Comparison of ENCODE assay signal across 13 mouse cellular contexts in genomic region chr4:155113766-155114410, GRCm38 (mm10). TPM values are rescaled to one million over a fixed set of nuclear protein-coding genes. Genes with fewer than 3 reads are reported as not detected.
DNase-seq lines count a peak whose midpoint lies in the region; ATAC-seq and TF ChIP-seq lines count a peak whose summit lies in the region.
"Had no signal": no experiment of that assay in that cellular context is flagged by ENCODE, and none has a peak within 500 bp of the region (broad histone marks: within the 10 kb centered on the region; RNA-seq: fewer than 3 reads in every experiment).

No protein-coding gene starts in this region.

- no peaks in the 10 kb centered on the region for H3K36me3 ChIP-seq in lung, embryonic 14.5 days (ENCODE audit: insufficient read depth)
- H3K36me3 ChIP-seq in embryonic facial prominence, embryonic 13.5 days: peaks cover 7% of the 10 kb centered on the region; the same call in 1 of the 2 replicates
- H3K36me3 ChIP-seq: neural tube, embryonic 15.5 days had no signal

- DNase-seq in frontal cortex, postnatal 14 days (ENCODE audit: low spot score in 2 of 2): no peak
- DNase-seq in lung, embryonic 14.5 days: peak; percentile 39
- no peak for DNase-seq in lung, postnatal 14 days
- peak; percentile 53 for DNase-seq in lung, postnatal 36 days
- no peak for DNase-seq in embryo, embryonic 10.5 days (ENCODE audit: low spot score)
- DNase-seq in right cerebral cortex, postnatal 4 days: no peak
- DNase-seq: B cell, adult 2 months; kidney, adult 18-20 months; spleen, adult 18-20 months; thymus, postnatal 4 days had no signal

- no peak overlapping the region for H3K4me2 ChIP-seq in lung, embryonic 14.5 days
- peak overlapping the region; percentile 38 for H3K4me2 ChIP-seq in embryonic facial prominence, embryonic 13.5 days
- H3K4me2 ChIP-seq: neural tube, embryonic 15.5 days had no signal

- 55% methylated on average over 8 of the region's 8 CpGs for WGBS in lung, embryonic 14.5 days
- WGBS in embryonic facial prominence, embryonic 13.5 days: 22% methylated on average over 8 of the region's 8 CpGs

- H3K9ac ChIP-seq in lung, embryonic 14.5 days: no peak overlapping the region
- peak overlapping the region; percentile 57; the same call in 1 of the 2 replicates for H3K9ac ChIP-seq in embryonic facial prominence, embryonic 13.5 days
- H3K9ac ChIP-seq: neural tube, embryonic 15.5 days had no signal

- ATAC-seq in frontal cortex, adult (ENCODE audit: low TSS enrichment): peak; percentile 57
- no peak for ATAC-seq in lung, embryonic 14.5 days (ENCODE audit: insufficient read depth)
- no peak for ATAC-seq in embryonic facial prominence, embryonic 13.5 days (ENCODE audit: insufficient number of reproducible peaks, insufficient read depth, low FRiP score, low TSS enrichment, low read depth)

- no peaks in the 10 kb centered on the region for H3K4me1 ChIP-seq in lung, embryonic 14.5 days (ENCODE audit: insufficient read depth)
- H3K4me1 ChIP-seq in embryonic facial prominence, embryonic 13.5 days: peaks cover 50% of the 10 kb centered on the region

- TF ChIP-seq CTCF in lung, embryonic 14.5 days (IDR thresholded peaks at IDR 0.05; ENCODE audit: low read depth): no peak

- H3K27ac ChIP-seq in lung, embryonic 14.5 days (ENCODE audit: low read depth): peak overlapping the region; percentile 34; the same call in 1 of the 2 replicates
- peak overlapping the region; percentile 90 for H3K27ac ChIP-seq in embryonic facial prominence, embryonic 13.5 days
- H3K27ac ChIP-seq: neural tube, embryonic 15.5 days had no signal

- no peak overlapping the region for H3K4me3 ChIP-seq in lung, embryonic 14.5 days (ENCODE audit: low read depth, low read length)
- no peak overlapping the region for H3K4me3 ChIP-seq in embryonic facial prominence, embryonic 13.5 days
- H3K4me3 ChIP-seq: neural tube, embryonic 15.5 days had no signal

- no peaks in the 10 kb centered on the region for H3K27me3 ChIP-seq in lung, embryonic 14.5 days (ENCODE audit: insufficient read depth, low read length)
- no peaks in the 10 kb centered on the region for H3K27me3 ChIP-seq in embryonic facial prominence, embryonic 13.5 days
- H3K27me3 ChIP-seq: neural tube, embryonic 15.5 days had no signal

- peaks cover 4% of the 10 kb centered on the region; the same call in 1 of the 2 replicates for H3K9me3 ChIP-seq in lung, embryonic 14.5 days (ENCODE audit: low read depth, low read length)
- peaks cover 10% of the 10 kb centered on the region; the same call in 1 of the 2 replicates for H3K9me3 ChIP-seq in embryonic facial prominence, embryonic 13.5 days
- H3K9me3 ChIP-seq: neural tube, embryonic 15.5 days had no signal

RNA-seq across cellular contexts. Expression of gene Morn1, which starts 27.5 kb away (rescaled TPM):
- polyA plus RNA-seq in lung, embryonic 14.5 days (2014; fragmentation: Nextera tagmentation; extraction: Ambion mirVana): 5.2 TPM in 2 replicates
- 5.6 and 6.2 TPM in 2 replicates for polyA plus RNA-seq in embryonic facial prominence, embryonic 13.5 days (2015; fragmentation: Nextera tagmentation; extraction: Ambion mirVana)

RNA-seq across cellular contexts. Expression of gene Rer1, which starts 27.7 kb away (rescaled TPM):
- polyA plus RNA-seq in lung, embryonic 14.5 days (2014; fragmentation: Nextera tagmentation; extraction: Ambion mirVana): 160 and 177 TPM in 2 replicates
- polyA plus RNA-seq in embryonic facial prominence, embryonic 13.5 days (2015; fragmentation: Nextera tagmentation; extraction: Ambion mirVana): 147 and 162 TPM in 2 replicates

RNA-seq across cellular contexts. Expression of gene Pex10, which starts 47.1 kb away (rescaled TPM):
- 7.0 and 9.4 TPM in 2 replicates for polyA plus RNA-seq in lung, embryonic 14.5 days (2014; fragmentation: Nextera tagmentation; extraction: Ambion mirVana)
- polyA plus RNA-seq in embryonic facial prominence, embryonic 13.5 days (2015; fragmentation: Nextera tagmentation; extraction: Ambion mirVana): 22.2 and 26.4 TPM in 2 replicates

RNA-seq across cellular contexts. Expression of gene Plch2, which starts 57.3 kb away (rescaled TPM):
- polyA plus RNA-seq in lung, embryonic 14.5 days (2014; fragmentation: Nextera tagmentation; extraction: Ambion mirVana): 5.2 and 6.7 TPM in 2 replicates
- 11.2 and 12.8 TPM in 2 replicates for polyA plus RNA-seq in embryonic facial prominence, embryonic 13.5 days (2015; fragmentation: Nextera tagmentation; extraction: Ambion mirVana)

Comparison
In these comparisons a context has a peak if more than half of its experiments do, and no peak if none do; other contexts are left out.
1. DNase-seq: peak in lung, embryonic 14.5 days (single experiment) and lung, postnatal 36 days (single experiment); none in frontal cortex, postnatal 14 days (0 of 2), lung, postnatal 14 days (single experiment), embryo, embryonic 10.5 days (single experiment) and right cerebral cortex, postnatal 4 days (single experiment).